Mouse (Mus musculus): ENCODE measurements around the gene Apol10a. TPM values are rescaled to one million over a fixed set of nuclear protein-coding genes. Genes with fewer than 3 reads are reported as not detected.
A peak's percentile ranks its signal among the peaks of the same experiment; 100 is the strongest.
"Not testable (repeated sequence)": the region's sequence is repeated elsewhere in the genome, so short reads cannot be mapped to it uniquely, and the experiment has no call there.

The Apol10a gene
- total RNA-seq (2021): not detected
- long read RNA-seq, experiment 1: 0 reads
- long read RNA-seq, experiment 2: 0 reads

- not testable (repeated sequence) for DNase-seq
Observed at GRCm38 (mm10) chr15:77476693-77477092, at the start of gene Apol10a. Gene Apol10a, plus strand, starts transcription at chr15:77477047.

GRCm38 (mm10) chr15:77428690-77429448, 48.0 kb upstream of the Apol10a start:
- DNase-seq: not testable (repeated sequence)

- not testable (repeated sequence) for DNase-seq
Observed at GRCm38 (mm10) chr15:77444746-77445145, 32.1 kb upstream of the Apol10a start.

GRCm38 (mm10) chr15:77445668-77446067, 31.2 kb upstream of the Apol10a start:
- DNase-seq: not testable (repeated sequence)

- DNase-seq: not testable (repeated sequence)
Observed at GRCm38 (mm10) chr15:77447392-77447791, 29.5 kb upstream of the Apol10a start, which contains the start of gene Apol7b. Gene Apol7b, minus strand, starts transcription at chr15:77447492.

GRCm38 (mm10) chr15:77449927-77450326, 26.9 kb upstream of the Apol10a start:
- peak in 1 of 2 experiments; percentile 5 for DNase-seq

- DNase-seq: not testable (repeated sequence)
Observed at GRCm38 (mm10) chr15:77474699-77475390, 2.0 kb upstream of the Apol10a start.

GRCm38 (mm10) chr15:77482140-77482794, 5.4 kb downstream of the Apol10a start:
- no peak for DNase-seq

GRCm38 (mm10) chr15:77493181-77493580, 16.3 kb downstream of the Apol10a start:
- DNase-seq: not testable (repeated sequence)

GRCm38 (mm10) chr15:77494694-77495093, 17.8 kb downstream of the Apol10a start:
- not testable (repeated sequence) for DNase-seq

GRCm38 (mm10) chr15:77507966-77508365, 31.1 kb downstream of the Apol10a start, which contains the start of gene Apol11a:
Gene Apol11a, plus strand, starts transcription at chr15:77508271.
- DNase-seq: not testable (repeated sequence)

- not testable (repeated sequence) for DNase-seq
Observed at GRCm38 (mm10) chr15:77520596-77520995, 43.7 kb downstream of the Apol10a start.

GRCm38 (mm10) chr15:77523186-77523843, 46.5 kb downstream of the Apol10a start:
- peak; percentile 65 to 87 for DNase-seq

- DNase-seq: no peak
Observed at GRCm38 (mm10) chr15:77533216-77533615, 56.4 kb downstream of the Apol10a start, which contains the start of gene Apol7c. Gene Apol7c, minus strand, starts transcription at chr15:77533316.

GRCm38 (mm10) chr15:77539221-77539620, 62.4 kb downstream of the Apol10a start:
- not testable (repeated sequence) for DNase-seq

Other genes starting within 250 kb of the Apol10a start
- gene Rbfox2, start 170.0 kb upstream of the Apol10a start, total RNA-seq (2021): 10 to 100 TPM; 86.5 to 90.5 TPM
- gene Apol7a, start 77.9 kb upstream of the Apol10a start, total RNA-seq (2021): under 1 TPM in 1 of 2 experiments, not detected in 1; 0.13 TPM
- gene Apol9a, start 65.9 kb upstream of the Apol10a start, total RNA-seq (2021): under 1 TPM; 0.30 to 0.62 TPM
- under 1 TPM in 1 of 2 experiments, not detected in 1; 0.31 TPM for gene Apol7b, start 29.6 kb upstream of the Apol10a start, total RNA-seq (2021)
- gene Apol11a, start 31.2 kb downstream of the Apol10a start, total RNA-seq (2021): not detected
- gene Apol7c, start 56.3 kb downstream of the Apol10a start, total RNA-seq (2021): 1 to 10 TPM in 1 of 2 experiments, not detected in 1; 2.8 TPM
- not detected for gene 1700025B11Rik, start 84.8 kb downstream of the Apol10a start, total RNA-seq (2021)
- 1 to 10 TPM in 1 of 2 experiments, under 1 TPM in 1; 0.69 to 3.9 TPM for gene Apol10b, start 119.1 kb downstream of the Apol10a start, total RNA-seq (2021)
- not detected for gene Gm36245, start 122.2 kb downstream of the Apol10a start, total RNA-seq (2021)
- gene Apol11b, start 166.2 kb downstream of the Apol10a start, total RNA-seq (2021): 1 to 10 TPM; 2.5 to 2.8 TPM
- under 1 TPM in 1 of 2 experiments, not detected in 1; 0.28 TPM for gene Apol7e, start 221.8 kb downstream of the Apol10a start, total RNA-seq (2021)